Mouse (Mus musculus) CH12.LX (cell line): ENCODE results near the gene Ap2a1. TPM values are rescaled to one million over a fixed set of nuclear protein-coding genes. Genes with fewer than 3 reads are reported as not detected.

ENCODE experiments used
- DNase-seq: peaks from one replicate; pipeline ENCODE4 v3.0.0-alpha.2; 2013; ENCODE audit errors: extremely low read depth
- H3K27ac ChIP-seq: 2 replicates; pipeline ENCODE4 v1.5.1; 2012; ENCODE audit warnings: low read depth, mild to moderate bottlenecking, control low read depth, moderate library complexity; ENCODE audit not compliant: insufficient read depth
- H3K27me3 ChIP-seq: replicated peaks from 2 replicates; pipeline ENCODE3; 2012; ENCODE audit warnings: inconsistent platforms
- H3K36me3 ChIP-seq, 2 experiments: replicated peaks in 1 of 2; 2 replicates each; pipeline versions ENCODE3 to v1.6.1; 2012; ENCODE audit warnings: inconsistent platforms in 1 of 2, low read length in 1 of 2, mild to moderate bottlenecking in 1 of 2, mixed read lengths in 1 of 2, moderate library complexity in 1 of 2; ENCODE audit not compliant: control insufficient read depth in 1 of 2, insufficient read depth in 1 of 2
- H3K4me1 ChIP-seq, 2 experiments: 2 replicates each; pipeline ENCODE4 v1.6.1; 2012; ENCODE audit warnings: inconsistent platforms in 1 of 2, moderate library complexity in 1 of 2; ENCODE audit not compliant: insufficient read depth in 2 of 2, control insufficient read depth in 1 of 2
- H3K4me2 ChIP-seq: 2 replicates; pipeline ENCODE4 v1.6.1; 2012; ENCODE audit warnings: low read depth, mild to moderate bottlenecking, control low read depth; ENCODE audit not compliant: poor library complexity, insufficient read depth, severe bottlenecking
- H3K4me3 ChIP-seq, 3 experiments: fragments of 150-350 bp in 1 of 3; sonication (generic) in 1 of 3; replicated peaks in 1 of 3; 2 replicates each; pipeline versions ENCODE3 to v1.5.1; 2011 to 2012; ENCODE audit warnings: low read depth in 2 of 3, low read length in 2 of 3, mild to moderate bottlenecking in 2 of 3, moderate library complexity in 2 of 3, control low read depth in 1 of 3, improper control_type of control experiment in 1 of 3, inconsistent platforms in 1 of 3, mixed read lengths in 1 of 3; ENCODE audit not compliant: poor library complexity in 1 of 3
- H3K79me2 ChIP-seq: replicated peaks from 2 replicates; pipeline ENCODE4 v1.6.1; 2012; ENCODE audit warnings: mild to moderate bottlenecking, moderate library complexity; ENCODE audit not compliant: control insufficient read depth, poor library complexity, insufficient read depth, severe bottlenecking; ENCODE audit errors: extremely low read depth
- H3K9ac ChIP-seq: 2 replicates; pipeline ENCODE4 v1.6.1; 2012; ENCODE audit warnings: low read depth, mild to moderate bottlenecking, control low read depth, moderate library complexity; ENCODE audit not compliant: insufficient read depth
- H3K9me3 ChIP-seq: replicated peaks from 2 replicates; pipeline ENCODE3; 2012; ENCODE audit warnings: low read length, inconsistent platforms, mixed read lengths
- BHLHE40 ChIP-seq: IDR thresholded peaks from 2 replicates; pipeline ENCODE4 v1.6.1; 2011; ENCODE audit warnings: mild to moderate bottlenecking, low read depth, low read length, improper control_type of control experiment
- CHD1 ChIP-seq: IDR thresholded peaks from 2 replicates; pipeline ENCODE4 v1.6.1; 2012; ENCODE audit warnings: low read depth, low read length, improper control_type of control experiment, inconsistent platforms
- CHD2 ChIP-seq: IDR thresholded peaks from 2 replicates; pipeline ENCODE4 v1.6.1; 2011; ENCODE audit warnings: low read length, improper control_type of control experiment
- CTCF ChIP-seq, 2 experiments: IDR thresholded peaks in 1 of 2; conservative IDR thresholded peaks in 1 of 2; 2 replicates each; pipeline ENCODE4 v1.5.1; 2011 to 2012; ENCODE audit warnings: low read depth in 2 of 2, low read length in 2 of 2, improper control_type of control experiment in 1 of 2, inconsistent platforms in 1 of 2, mild to moderate bottlenecking in 1 of 2, moderate library complexity in 1 of 2
- E2F4 ChIP-seq: IDR thresholded peaks from 2 replicates; pipeline ENCODE4 v1.6.1; 2011; ENCODE audit warnings: low read depth, low read length, improper control_type of control experiment; ENCODE audit not compliant: insufficient replicate concordance
- ELF1 ChIP-seq: IDR thresholded peaks from 2 replicates; pipeline ENCODE4 v1.6.1; 2014; ENCODE audit warnings: low read depth, mild to moderate bottlenecking, inconsistent platforms, low read length, improper control_type of control experiment
- EP300 ChIP-seq: IDR thresholded peaks from 2 replicates; pipeline ENCODE4 v1.6.1; 2011; ENCODE audit warnings: low read length, improper control_type of control experiment
- HCFC1 ChIP-seq: IDR thresholded peaks from 2 replicates; pipeline ENCODE4 v1.6.1; 2012; ENCODE audit warnings: low read depth, mild to moderate bottlenecking, inconsistent platforms, low read length, improper control_type of control experiment
- IRF4 ChIP-seq: IDR thresholded peaks from 2 replicates; pipeline ENCODE4 v1.6.1; 2014; ENCODE audit warnings: low read depth, mild to moderate bottlenecking, inconsistent platforms, low read length, improper control_type of control experiment
- JUN ChIP-seq: IDR thresholded peaks from 2 replicates; pipeline ENCODE4 v1.6.1; 2011; ENCODE audit warnings: low read depth, mild to moderate bottlenecking, low read length, improper control_type of control experiment, moderate library complexity; ENCODE audit not compliant: insufficient read depth
- KAT2A ChIP-seq: IDR thresholded peaks from 2 replicates; pipeline ENCODE4 v1.6.1; 2012; ENCODE audit warnings: low read length, improper control_type of control experiment, inconsistent platforms; ENCODE audit not compliant: insufficient replicate concordance
- MAFK ChIP-seq: IDR thresholded peaks from 2 replicates; pipeline ENCODE4 v1.6.1; 2011; ENCODE audit warnings: low read length, improper control_type of control experiment; ENCODE audit not compliant: insufficient replicate concordance
- MAX ChIP-seq: IDR thresholded peaks from 2 replicates; pipeline ENCODE4 v1.6.1; 2011; ENCODE audit warnings: low read length, improper control_type of control experiment
- MAZ ChIP-seq: IDR thresholded peaks from 2 replicates; pipeline ENCODE4 v1.6.1; 2012; ENCODE audit warnings: low read depth, mild to moderate bottlenecking, inconsistent platforms, low read length, improper control_type of control experiment, moderate library complexity
- MEF2A ChIP-seq: IDR thresholded peaks from 2 replicates; pipeline ENCODE4 v1.6.1; 2014; ENCODE audit warnings: low read depth, mild to moderate bottlenecking, inconsistent platforms, low read length, improper control_type of control experiment, borderline replicate concordance
- MXI1 ChIP-seq: IDR thresholded peaks from 2 replicates; pipeline ENCODE4 v1.6.1; 2011; ENCODE audit warnings: mild to moderate bottlenecking, low read depth, low read length, improper control_type of control experiment
- MYC ChIP-seq: IDR thresholded peaks from 2 replicates; pipeline ENCODE4 v1.6.1; 2011; ENCODE audit warnings: low read depth, mild to moderate bottlenecking, improper control_type of control experiment, low read length
- NELFE ChIP-seq: IDR thresholded peaks from 2 replicates; pipeline ENCODE4 v1.6.1; 2011; ENCODE audit warnings: low read depth, low read length, improper control_type of control experiment
- NRF1 ChIP-seq: IDR thresholded peaks from 2 replicates; pipeline ENCODE4 v1.6.1; 2014; ENCODE audit warnings: low read depth, mild to moderate bottlenecking, inconsistent platforms, low read length, improper control_type of control experiment, moderate library complexity
- PAX5 ChIP-seq: IDR thresholded peaks from 2 replicates; pipeline ENCODE4 v1.6.1; 2012; ENCODE audit warnings: low read length, inconsistent platforms, mixed read lengths
- POLR2A ChIP-seq: IDR thresholded peaks from 2 replicates; pipeline ENCODE4 v1.6.1; 2011; ENCODE audit warnings: low read depth, mild to moderate bottlenecking, improper control_type of control experiment, low read length
- POLR2AphosphoS2 ChIP-seq: IDR thresholded peaks from 2 replicates; pipeline ENCODE4 v1.6.1; 2011; ENCODE audit warnings: low read depth, low read length, improper control_type of control experiment
- RCOR1 ChIP-seq: conservative IDR thresholded peaks from 2 replicates; pipeline ENCODE4 v1.6.1; 2012; ENCODE audit warnings: low read depth, mild to moderate bottlenecking, inconsistent platforms, low read length, improper control_type of control experiment
- SIN3A ChIP-seq: IDR thresholded peaks from 2 replicates; pipeline ENCODE4 v1.6.1; 2012; ENCODE audit warnings: low read length, improper control_type of control experiment, inconsistent platforms
- TBP ChIP-seq: conservative IDR thresholded peaks from 2 replicates; pipeline ENCODE4 v1.6.1; 2011; ENCODE audit warnings: low read depth, low read length, improper control_type of control experiment
- TCF12 ChIP-seq: IDR thresholded peaks from 2 replicates; pipeline ENCODE4 v1.6.1; 2014; ENCODE audit warnings: low read depth, mild to moderate bottlenecking, inconsistent platforms, low read length, improper control_type of control experiment
- UBTF ChIP-seq: IDR thresholded peaks from 2 replicates; pipeline ENCODE4 v1.6.1; 2012; ENCODE audit warnings: low read depth, mild to moderate bottlenecking, inconsistent platforms, low read length, improper control_type of control experiment, moderate library complexity
- USF1 ChIP-seq: IDR thresholded peaks from 2 replicates; pipeline ENCODE4 v1.6.1; 2014; ENCODE audit warnings: low read depth, mild to moderate bottlenecking, inconsistent platforms, low read length, improper control_type of control experiment
- USF2 ChIP-seq: conservative IDR thresholded peaks from 2 replicates; pipeline ENCODE4 v1.6.1; 2011; ENCODE audit warnings: low read depth, low read length, improper control_type of control experiment
- ZC3H11A ChIP-seq: IDR thresholded peaks from 2 replicates; pipeline ENCODE4 v1.6.1; 2012; ENCODE audit warnings: low read depth, mild to moderate bottlenecking, inconsistent platforms, low read length, improper control_type of control experiment
- ZMIZ1 ChIP-seq: IDR thresholded peaks from 2 replicates; pipeline ENCODE4 v1.6.1; 2012; ENCODE audit warnings: low read depth, mild to moderate bottlenecking, inconsistent platforms, low read length, improper control_type of control experiment
- ZNF384 ChIP-seq: IDR thresholded peaks from 2 replicates; pipeline ENCODE4 v1.6.1; 2012; ENCODE audit warnings: low read depth, low read length, improper control_type of control experiment, inconsistent platforms
- dilution Hi-C: fragments of 300-500 bp; cut with MboI; formaldehyde crosslinking; loops from 2 replicates; pipeline ENCODE4 v1.14.3; 2020; ENCODE audit warnings: low sequenced_read_pairs; ENCODE audit not compliant: extremely low pct_unique_long_range_greater_than_20kb, extremely low pct_ligation_motif_present
- in situ Hi-C: fragments of 300-500 bp; cut with MboI; formaldehyde crosslinking; loops from 3 replicates; pipeline ENCODE4 v1.14.3; 2019; ENCODE audit warnings: low sequenced_read_pairs, low pct_ligation_motif_present, low pct_unique_long_range_greater_than_20kb, mixed read lengths
- polyA plus RNA-seq: library from polyadenylated mRNA; unstranded; fragments of >175 nt; gene quantifications from 2 replicates; pipeline ENCODE4 v1.2.1, GENCODE M21; 2012; ENCODE audit warnings: low read depth; ENCODE audit not compliant: insufficient read length
- total RNA-seq, 2 experiments: library from RNA; depleted of rRNA; stranded (reverse); fragments of 300-350 nt in 1 of 2; fragments of >200 nt in 1 of 2; gene quantifications; 2 replicates each; pipeline ENCODE4 v1.2.3; 2012 to 2014

The Ap2a1 gene
- total and polyA plus RNA-seq, 3 experiments: 35.7 to 61.1 (median 56.3) TPM

GRCm38 (mm10) chr7:44857905-44858304 lies 71.4 kb downstream of the Ap2a1 start:
- in situ Hi-C loops (loop anchor here (10.0 kb wide), 1 partner anchor 97 kb away; no protein-coding TSS in a partner anchor), dilution Hi-C loops (no loop called here)
- no peaks in the 10 kb centered on the region for H3K9me3 ChIP-seq
- peak; percentile 68 for DNase-seq
- peaks cover 21 to 62% of the 10 kb centered on the region in 2 experiments for H3K4me1 ChIP-seq
- peak overlapping the region; percentile 64 to 92 (median 72) for H3K4me3 ChIP-seq
- TF ChIP-seq NELFE (no peak), CTCF (conservative IDR thresholded peaks at IDR 0.05 in 1 of 2, IDR thresholded peaks at IDR 0.05 in 1 of 2; ENCODE audit: low read depth in 2 of 2, low read length in 2 of 2) (no peak)
- H3K79me2 ChIP-seq: 0 out of 2 replicates have a peak, but pooled peaks cover under 1% of the 10 kb centered on the region
- H3K27ac ChIP-seq: no peak overlapping the region
- H3K4me2 ChIP-seq: peak overlapping the region; percentile 63
- peaks cover 21 to 44% of the 10 kb centered on the region in 2 experiments for H3K36me3 ChIP-seq
- no peaks in the 10 kb centered on the region for H3K27me3 ChIP-seq
- peak overlapping the region; percentile 74; the same call in 1 of the 2 replicates for H3K9ac ChIP-seq

GRCm38 (mm10) chr7:44857042-44857552 lies 72.2 kb downstream of the Ap2a1 start, which contains the start of gene Pnkp:
Gene Pnkp (plus strand): TSS chr7:44857139.
- H3K79me2 ChIP-seq: peaks cover 8% of the 10 kb centered on the region; the same call in 1 of the 2 replicates
- in situ Hi-C loops: loop anchor here (10.0 kb wide), 1 partner anchor 98 kb away; no protein-coding TSS in a partner anchor
- no peaks in the 10 kb centered on the region for H3K27me3 ChIP-seq
- H3K27ac ChIP-seq: peak within 1 kb of the TSS; percentile 85
- peak within 1 kb of the TSS; percentile 74 for H3K9ac ChIP-seq
- H3K9me3 ChIP-seq: no peaks in the 10 kb centered on the region
- DNase-seq: peak; percentile 93
- H3K4me2 ChIP-seq: peak within 1 kb of the TSS; percentile 63
- dilution Hi-C loops: no loop called here
- peaks cover 28 to 68% of the 10 kb centered on the region in 2 experiments for H3K4me1 ChIP-seq
- peak within 1 kb of the TSS; percentile 64 to 92 (median 72) for H3K4me3 ChIP-seq
- peaks cover 18 to 44% of the 10 kb centered on the region in 2 experiments for H3K36me3 ChIP-seq
- TF ChIP-seq TCF12 (peak; percentile 59; the same call in 1 of the 2 replicates), MEF2A (peak; percentile 69), TBP (peak; percentile 73; the same call in 1 of the 2 replicates), JUN (no peak), CHD1 (no peak), BHLHE40 (peak; percentile 39; the same call in 1 of the 2 replicates), USF1 (no peak), ZC3H11A (no peak), E2F4 (peak; percentile 85; the same call in 1 of the 2 replicates), CHD2 (no peak), MXI1 (peak; percentile 80), POLR2A (peak; percentile 79), MAX (peak; percentile 71; the same call in 1 of the 2 replicates), KAT2A (peak; percentile 80; the same call in 1 of the 2 replicates), POLR2AphosphoS2 (peak; percentile 76; the same call in 1 of the 2 replicates), ZMIZ1 (peak; percentile 67), MYC (peak; percentile 39; the same call in 1 of the 2 replicates), RCOR1 (no peak), USF2 (no peak), PAX5 (no peak), IRF4 (peak; percentile 72; the same call in 1 of the 2 replicates), EP300 (no peak), MAZ (peak; percentile 74; the same call in 1 of the 2 replicates), SIN3A (peak; percentile 89), UBTF (0 out of 2 replicates have a peak, but pooled peaks have one; percentile 36), NRF1 (peak; percentile 92), MAFK (no peak), ELF1 (peak; percentile 83), ZNF384 (no peak), NELFE (peak; percentile 70), HCFC1 (peak; percentile 81)
